Mouse (Mus musculus) lung, embryonic 16.5 days (tissue): Measurements from ENCODE around the gene Avpr1a. TPM values are rescaled to one million over a fixed set of nuclear protein-coding genes. Genes with fewer than 3 reads are reported as not detected.

Experiments used
- ATAC-seq: fragments of 200-750 bp; cut with Nextera tagmentation; 2 replicates; pipeline ENCODE4 v1.8.0; 2017; ENCODE audit warnings: low read depth, mild to moderate bottlenecking, moderate library complexity
- H3K27ac ChIP-seq: fragments of 300-500 bp; sonication (generic); 2 replicates; pipeline ENCODE4 v1.5.1; 2014; ENCODE audit warnings: mild to moderate bottlenecking, control low read depth, low read length
- H3K27me3 ChIP-seq: fragments of 300-500 bp; sonication (generic); 2 replicates; pipeline ENCODE4 v1.6.1; 2014; ENCODE audit warnings: low read depth, low read length, mixed read lengths; ENCODE audit not compliant: control insufficient read depth, insufficient read depth
- H3K36me3 ChIP-seq: fragments of 300-500 bp; sonication (generic); 2 replicates; pipeline ENCODE4 v1.6.1; 2014; ENCODE audit warnings: low read length; ENCODE audit not compliant: control insufficient read depth, insufficient read depth
- H3K4me1 ChIP-seq: fragments of 300-500 bp; sonication (generic); replicated peaks from 2 replicates; pipeline ENCODE4 v1.6.1; 2014; ENCODE audit warnings: low read length, mixed read lengths; ENCODE audit not compliant: control insufficient read depth, insufficient read depth
- H3K4me2 ChIP-seq: fragments of 300-500 bp; sonication (generic); 2 replicates; pipeline ENCODE4 v1.6.1; 2014; ENCODE audit warnings: low read depth, low read length, control low read depth
- H3K4me3 ChIP-seq: fragments of 300-500 bp; sonication (generic); 2 replicates; pipeline ENCODE4 v1.5.1; 2014; ENCODE audit warnings: mild to moderate bottlenecking, low read length, control low read depth
- H3K9ac ChIP-seq: fragments of 300-500 bp; sonication (generic); 2 replicates; pipeline ENCODE4 v1.6.1; 2014; ENCODE audit warnings: low read length, control low read depth
- H3K9me3 ChIP-seq: fragments of 300-500 bp; sonication (generic); 2 replicates; pipeline ENCODE4 v1.6.1; 2016; ENCODE audit warnings: low read length; ENCODE audit not compliant: control insufficient read depth
- WGBS: fragments of 180-500 bp; shearing (Covaris S2); extraction: QIAGEN DNeasy Blood & Tissue Kit; methylation state at CpG from one replicate; pipeline ENCODE4 v1.1.7; 2014; 5-methylcytosine and 5-hydroxymethylcytosine counted together
- polyA plus RNA-seq: library from polyadenylated mRNA; unstranded; fragments of >200 nt; fragmentation: Nextera tagmentation; extraction: Ambion mirVana; gene quantifications from 2 replicates; pipeline ENCODE4 v1.2.1, GENCODE M21; 2015

The Avpr1a gene
- polyA plus RNA-seq, result 0.83 and 1.5 TPM in 2 replicates

DNA sequence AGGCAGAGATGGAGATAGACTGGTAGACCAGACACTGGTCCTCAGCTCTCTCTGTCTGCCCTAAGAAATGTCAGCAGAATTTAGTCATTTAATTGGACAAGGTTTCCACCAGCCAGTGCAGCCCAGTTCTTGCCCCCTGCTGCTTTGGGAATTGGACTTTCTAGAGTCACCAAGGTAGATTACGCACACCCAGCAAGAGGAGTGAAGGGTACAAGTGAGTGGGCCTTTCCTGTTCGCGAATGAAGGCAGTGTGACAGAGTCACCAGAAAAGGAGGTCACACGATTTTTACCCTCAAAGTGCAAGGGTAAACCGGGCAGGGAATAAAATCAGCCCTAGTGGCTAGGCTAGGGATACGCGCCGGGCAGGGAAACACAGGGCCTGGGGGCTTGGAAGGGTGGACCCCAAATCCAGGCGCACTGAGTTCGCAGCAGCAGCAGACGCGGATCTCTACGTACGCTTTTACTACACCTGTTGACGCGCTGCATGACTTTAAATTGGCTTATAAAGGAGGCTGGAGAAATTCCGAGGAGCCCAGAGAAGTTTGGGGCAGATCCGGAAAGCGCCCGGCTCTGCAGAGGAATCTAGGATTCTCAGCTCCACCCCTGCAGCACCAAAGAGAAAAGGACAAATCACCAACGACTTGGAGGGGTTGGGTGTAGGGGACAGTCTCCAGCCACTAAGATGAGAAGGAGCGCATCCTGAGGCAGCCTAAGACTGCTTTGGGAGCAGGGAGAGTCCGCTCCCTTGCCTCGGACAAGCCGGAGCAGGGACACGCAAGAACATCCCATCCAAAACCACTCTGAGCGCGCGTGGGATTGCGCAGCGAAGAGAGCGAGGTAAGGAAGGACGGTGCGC is at the start of gene Avpr1a:
Gene Avpr1a (plus strand): TSS at position 639 of the 856 bp plus-strand sequence.
- Histone ChIP-seq H3K27ac (no peak within 1 kb of the TSS), H3K4me3 (peak within 1 kb of the TSS; percentile 58), H3K9ac (peak within 1 kb of the TSS; percentile 53), H3K9me3 (no peaks in the 10 kb centered on the region), H3K4me2 (peak within 1 kb of the TSS; percentile 80), H3K27me3 (peaks cover 26% of the 10 kb centered on the region), H3K4me1 (peaks cover 13% of the 10 kb centered on the region; the same call in 1 of the 2 replicates), H3K36me3 (no peaks in the 10 kb centered on the region)
- WGBS, result 5% methylated on average over 34 of the region's 34 CpGs
- peak; percentile 57; the same call in 1 of the 2 replicates for ATAC-seq

GRCm38 (mm10) chr10:122402270-122402669 is 46.0 kb upstream of the Avpr1a start:
- H3K27ac ChIP-seq, result no peak overlapping the region
- 52% methylated on average over 1 of the region's 1 CpGs for WGBS
- H3K36me3 ChIP-seq, result no peaks in the 10 kb centered on the region
- no peaks in the 10 kb centered on the region for H3K4me1 ChIP-seq
- ATAC-seq, result no peak
- no peaks in the 10 kb centered on the region for H3K9me3 ChIP-seq
- no peak overlapping the region for H3K4me3 ChIP-seq
- no peaks in the 10 kb centered on the region for H3K27me3 ChIP-seq
- no peak overlapping the region for H3K9ac ChIP-seq
- H3K4me2 ChIP-seq, result no peak overlapping the region

- Histone ChIP-seq H3K4me3 (no peak overlapping the region), H3K4me1 (peaks cover 10% of the 10 kb centered on the region), H3K9me3 (no peaks in the 10 kb centered on the region), H3K27ac (no peak overlapping the region), H3K27me3 (no peaks in the 10 kb centered on the region), H3K9ac (no peak overlapping the region), H3K4me2 (no peak overlapping the region), H3K36me3 (no peaks in the 10 kb centered on the region)
- ATAC-seq, result no peak
- 72% methylated on average over 6 of the region's 6 CpGs for WGBS
Measured at GRCm38 (mm10) chr10:122406333-122406732, 42.0 kb upstream of the Avpr1a start.

DNA sequence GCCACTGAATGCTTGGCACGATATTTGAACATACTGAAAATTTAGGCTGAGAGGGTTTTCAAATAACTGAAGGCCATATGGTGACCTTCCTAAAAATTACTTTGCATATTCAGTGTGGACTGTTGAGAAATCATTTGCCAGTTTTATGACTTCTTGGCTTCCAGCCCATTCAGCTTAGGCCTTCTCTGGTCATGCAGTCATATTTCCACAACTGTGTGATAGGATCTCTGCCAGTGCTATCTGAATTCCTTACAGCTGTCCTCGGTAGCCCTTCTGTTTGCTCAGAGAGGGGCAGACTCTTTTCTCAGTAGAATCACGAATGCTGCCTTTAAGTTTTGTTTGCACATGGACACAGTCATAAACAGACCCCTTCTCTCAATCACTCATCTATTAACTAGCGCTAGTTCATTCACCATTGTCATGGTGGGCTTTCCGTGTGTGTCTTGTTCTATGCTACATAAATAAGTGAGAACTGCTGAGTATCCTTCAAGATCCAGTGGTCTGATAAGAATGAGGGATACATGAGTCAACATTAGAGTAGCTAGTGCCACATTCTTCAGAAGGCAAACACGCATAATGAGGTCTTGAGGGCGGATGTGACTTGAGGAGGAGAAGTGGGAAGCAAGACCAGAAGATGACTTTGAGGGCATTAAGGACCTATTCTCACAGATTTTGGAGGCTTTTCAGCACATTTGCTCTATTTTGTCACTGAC is 39.4 kb upstream of the Avpr1a start:
- H3K4me1 ChIP-seq, result peaks cover 10% of the 10 kb centered on the region
- peak overlapping the region; percentile 41 for H3K27ac ChIP-seq
- H3K9me3 ChIP-seq, result no peaks in the 10 kb centered on the region
- no peak overlapping the region for H3K4me2 ChIP-seq
- no peak overlapping the region for H3K4me3 ChIP-seq
- H3K27me3 ChIP-seq, result no peaks in the 10 kb centered on the region
- WGBS, result 36% methylated on average over 7 of the region's 7 CpGs
- ATAC-seq, result peak; percentile 82
- no peaks in the 10 kb centered on the region for H3K36me3 ChIP-seq
- no peak overlapping the region for H3K9ac ChIP-seq

- H3K4me3 ChIP-seq, result no peak overlapping the region
- no peak overlapping the region for H3K4me2 ChIP-seq
- H3K4me1 ChIP-seq, result peaks cover 10% of the 10 kb centered on the region
- H3K9me3 ChIP-seq, result no peaks in the 10 kb centered on the region
- WGBS, result 49% methylated on average over 2 of the region's 2 CpGs
- no peaks in the 10 kb centered on the region for H3K27me3 ChIP-seq
- H3K27ac ChIP-seq, result no peak overlapping the region
- no peak for ATAC-seq
- no peak overlapping the region for H3K9ac ChIP-seq
- H3K36me3 ChIP-seq, result no peaks in the 10 kb centered on the region
Measured at GRCm38 (mm10) chr10:122410791-122411190, 37.5 kb upstream of the Avpr1a start.

- ATAC-seq, result no peak
- Histone ChIP-seq H3K4me1 (no peaks in the 10 kb centered on the region), H3K9me3 (no peaks in the 10 kb centered on the region), H3K27me3 (no peaks in the 10 kb centered on the region), H3K9ac (no peak overlapping the region), H3K4me2 (no peak overlapping the region), H3K4me3 (no peak overlapping the region), H3K36me3 (no peaks in the 10 kb centered on the region), H3K27ac (no peak overlapping the region)
- WGBS, result 14% methylated on average over 4 of the region's 4 CpGs
Measured at GRCm38 (mm10) chr10:122432690-122433089, 15.6 kb upstream of the Avpr1a start.

DNA sequence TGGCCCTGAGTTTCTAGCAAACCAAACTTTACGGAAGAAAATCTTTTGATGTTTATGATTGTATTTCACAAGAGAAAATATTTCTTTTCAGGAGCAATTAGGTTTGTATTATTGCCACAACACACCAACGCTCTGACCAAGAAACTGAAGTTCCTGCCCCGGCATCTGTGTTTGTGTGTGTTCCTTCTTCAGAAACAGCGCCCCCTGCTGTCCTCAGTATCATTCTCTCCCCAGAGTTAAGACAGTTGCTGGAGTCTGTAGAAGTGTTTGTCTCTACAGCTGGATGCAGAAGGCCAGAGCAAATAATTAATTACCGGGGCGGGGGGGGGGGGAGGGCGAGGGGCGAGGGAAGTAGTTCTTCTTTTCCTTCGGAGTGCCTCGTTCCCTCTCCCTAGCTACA is 1.0 kb upstream of the Avpr1a start:
- Histone ChIP-seq H3K36me3 (no peaks in the 10 kb centered on the region), H3K9me3 (no peaks in the 10 kb centered on the region), H3K9ac (no peak overlapping the region), H3K4me2 (no peak overlapping the region), H3K27me3 (peaks cover 26% of the 10 kb centered on the region), H3K4me1 (peaks cover 13% of the 10 kb centered on the region; the same call in 1 of the 2 replicates), H3K27ac (no peak overlapping the region), H3K4me3 (no peak overlapping the region)
- WGBS, result 18% methylated on average over 10 of the region's 10 CpGs
- ATAC-seq, result peak; percentile 62

- peaks cover 26% of the 10 kb centered on the region for H3K27me3 ChIP-seq
- peak overlapping the region; percentile 80 for H3K4me2 ChIP-seq
- H3K9me3 ChIP-seq, result no peaks in the 10 kb centered on the region
- peak; percentile 62 for ATAC-seq
- peak overlapping the region; percentile 53 for H3K9ac ChIP-seq
- H3K36me3 ChIP-seq, result no peaks in the 10 kb centered on the region
- H3K27ac ChIP-seq, result no peak overlapping the region
- H3K4me3 ChIP-seq, result peak overlapping the region; percentile 58
- 1% methylated on average over 70 of the region's 70 CpGs for WGBS
- peaks cover 13% of the 10 kb centered on the region; the same call in 1 of the 2 replicates for H3K4me1 ChIP-seq
Measured at GRCm38 (mm10) chr10:122448717-122449611, 665 bp downstream of the Avpr1a start.
